Mouse (Mus musculus) lung, postnatal 0 days (tissue): ENCODE measurements around the gene Mical3.

ENCODE experiments used
- CTCF ChIP-seq: IDR thresholded peaks from 2 replicates; pipeline ENCODE4 v1.5.1; 2016; ENCODE audit warnings: antibody characterized with exemption, mild to moderate bottlenecking
- EP300 ChIP-seq: IDR thresholded peaks from 2 replicates; pipeline ENCODE4 v1.6.1; 2016; ENCODE audit warnings: antibody characterized with exemption, mild to moderate bottlenecking, control low read depth

DNA sequence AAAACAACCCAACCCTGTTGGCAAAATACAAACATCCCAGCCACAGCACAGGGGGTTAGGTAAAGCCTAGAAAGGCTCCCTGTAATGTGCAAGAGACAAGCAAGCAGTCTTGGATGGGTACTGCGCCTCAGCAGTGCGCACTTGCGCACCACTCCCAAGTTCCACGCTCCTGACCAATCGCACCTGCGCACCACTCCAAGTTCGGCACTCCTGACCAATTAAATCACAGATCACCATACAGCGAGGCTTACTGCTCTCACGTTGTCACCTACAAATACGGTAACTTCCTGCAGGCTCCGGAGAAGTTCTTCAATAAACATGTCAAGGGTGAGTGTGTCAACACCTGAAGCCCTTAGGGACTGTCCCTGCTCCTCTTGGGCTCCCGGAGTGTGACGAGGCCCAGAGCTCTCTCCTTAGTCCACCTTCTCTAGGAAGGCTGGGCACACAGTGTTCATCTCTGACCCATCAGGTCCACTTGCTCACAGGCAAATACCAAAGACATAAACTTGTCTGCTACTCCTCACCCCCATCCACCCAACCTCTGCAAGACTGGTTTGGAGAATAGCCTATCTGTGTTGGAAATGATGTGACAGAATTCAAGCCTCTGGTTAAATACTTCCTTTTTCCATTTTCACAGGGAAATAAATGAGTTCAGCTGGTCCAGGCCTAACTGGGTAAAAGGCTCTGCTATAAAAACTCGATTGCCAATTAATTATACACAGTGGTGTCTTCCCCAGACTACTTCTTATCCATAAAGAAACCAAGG lies 27.2 kb downstream of the Mical3 start:
- no peak for TF ChIP-seq EP300
- no peak for TF ChIP-seq CTCF
